Mouse (Mus musculus) forebrain, embryonic 14.5 days (tissue): ENCODE results near the gene Tnfrsf13c. TPM values are rescaled to one million over a fixed set of nuclear protein-coding genes. Genes with fewer than 3 reads are reported as not detected.

Experiments used
- ATAC-seq: fragments of 200-750 bp; cut with Nextera tagmentation; 2 replicates; pipeline ENCODE4 v1.8.0; 2017; ENCODE audit warnings: mild to moderate bottlenecking, moderate library complexity
- DNase-seq: peaks from one replicate; pipeline ENCODE4 v3.0.0-alpha.2; 2015; ENCODE audit warnings: low spot score
- H3K27ac ChIP-seq: fragments of 300-500 bp; sonication (generic); 2 replicates; pipeline ENCODE4 v1.5.1; 2014; ENCODE audit warnings: low read depth, mild to moderate bottlenecking, control low read depth, low read length, moderate library complexity
- H3K27me3 ChIP-seq: fragments of 300-500 bp; sonication (generic); replicated peaks from 2 replicates; pipeline ENCODE4 v1.6.1; 2014; ENCODE audit warnings: low read length, control low read depth, mixed read lengths; ENCODE audit not compliant: control insufficient read depth, insufficient read depth
- H3K36me3 ChIP-seq: fragments of 300-500 bp; sonication (generic); 2 replicates; pipeline ENCODE4 v1.6.1; 2014; ENCODE audit warnings: low read length, control low read depth; ENCODE audit not compliant: control insufficient read depth, insufficient read depth
- H3K4me1 ChIP-seq: fragments of 300-500 bp; sonication (generic); 2 replicates; pipeline ENCODE4 v1.6.1; 2014; ENCODE audit warnings: antibody characterized with exemption, low read length, control low read depth; ENCODE audit not compliant: control insufficient read depth, insufficient read depth
- H3K4me2 ChIP-seq: fragments of 300-500 bp; sonication (generic); 2 replicates; pipeline ENCODE4 v1.6.1; 2014; ENCODE audit warnings: mild to moderate bottlenecking, control low read depth, low read length
- H3K4me3 ChIP-seq: fragments of 300-500 bp; sonication (generic); 2 replicates; pipeline ENCODE4 v1.5.1; 2014; ENCODE audit warnings: low read depth, low read length, control low read depth
- H3K9ac ChIP-seq: fragments of 300-500 bp; sonication (generic); 2 replicates; pipeline ENCODE4 v1.6.1; 2014; ENCODE audit warnings: mild to moderate bottlenecking, low read length, control low read depth, moderate library complexity
- H3K9me3 ChIP-seq: fragments of 300-500 bp; sonication (generic); replicated peaks from 2 replicates; pipeline ENCODE4 v1.6.1; 2016; ENCODE audit warnings: low read length, control low read depth, mixed read lengths; ENCODE audit not compliant: control insufficient read depth
- WGBS: fragments of 180-500 bp; shearing (Covaris S2); extraction: QIAGEN DNeasy Blood & Tissue Kit; methylation state at CpG from one replicate; pipeline ENCODE4 v1.1.7; 2014; 5-methylcytosine and 5-hydroxymethylcytosine counted together
- polyA plus RNA-seq: library from polyadenylated mRNA; unstranded; fragments of >200 nt; fragmentation: Nextera tagmentation; extraction: Ambion mirVana; gene quantifications from 2 replicates; pipeline ENCODE4 v1.2.1, GENCODE M21; 2014

Tnfrsf13c gene
- polyA plus RNA-seq, result 0.14 and 0.19 TPM in 2 replicates

DNA sequence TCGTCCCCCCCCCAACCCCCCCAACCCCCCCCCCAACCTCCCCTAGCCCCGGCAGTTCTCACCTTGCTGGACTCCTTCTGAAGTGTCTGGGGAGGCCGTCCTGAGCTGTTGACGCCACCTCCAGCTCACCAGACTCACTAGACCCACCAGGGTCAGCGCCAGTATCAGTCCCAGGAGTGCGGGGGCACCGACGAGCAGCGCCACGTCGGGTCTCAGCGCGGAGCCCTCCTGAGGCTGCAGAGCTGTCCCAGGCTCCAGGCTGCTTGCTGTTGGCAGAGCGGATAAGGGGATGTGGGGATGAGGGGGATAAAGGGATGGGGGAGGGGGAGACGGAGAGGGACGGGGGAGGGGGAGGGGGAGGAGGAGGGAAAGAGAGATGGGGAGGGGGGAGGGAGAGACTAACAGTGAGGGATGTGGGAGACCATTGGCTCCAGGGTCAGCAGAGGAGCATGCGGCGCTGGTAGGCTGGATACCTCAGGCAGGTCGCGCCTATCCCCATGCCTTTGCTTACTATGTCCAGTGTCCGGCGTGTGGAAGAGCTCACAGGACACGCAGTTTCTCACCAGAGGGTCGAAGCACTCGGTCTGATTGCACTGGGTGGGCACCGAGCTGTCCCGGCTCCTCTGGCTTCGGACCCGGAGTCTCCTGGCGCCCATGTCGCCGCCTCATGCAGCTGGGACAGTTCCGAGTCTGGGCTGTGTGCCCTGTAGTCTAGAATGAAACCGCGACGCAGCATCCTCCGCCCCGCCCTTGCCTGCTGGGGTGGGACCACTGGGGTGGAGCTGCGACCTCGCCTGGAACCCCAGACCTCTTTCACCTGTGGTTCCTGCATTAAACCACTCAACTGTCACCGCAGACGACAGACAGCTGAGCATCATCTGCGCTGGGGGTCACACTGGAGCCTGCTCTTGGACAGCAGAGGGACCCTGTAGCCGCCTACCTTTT is at the start of gene Tnfrsf13c:
TSS of gene Tnfrsf13c (minus strand) at position 713 of the 945 bp plus-strand sequence.
- peak; percentile 63 for DNase-seq
- Histone ChIP-seq H3K36me3 (no peaks in the 10 kb centered on the region), H3K9me3 (no peaks in the 10 kb centered on the region), H3K4me1 (peaks cover 6% of the 10 kb centered on the region; the same call in 1 of the 2 replicates), H3K27ac (no peak within 1 kb of the TSS; the same call in 1 of the 2 replicates), H3K4me2 (peak within 1 kb of the TSS; percentile 60), H3K4me3 (peak within 1 kb of the TSS; percentile 26), H3K27me3 (no peaks in the 10 kb centered on the region), H3K9ac (peak within 1 kb of the TSS; percentile 50)
- ATAC-seq, result peak; percentile 68
- WGBS, result 3% methylated on average over 43 of the region's 44 CpGs

DNA sequence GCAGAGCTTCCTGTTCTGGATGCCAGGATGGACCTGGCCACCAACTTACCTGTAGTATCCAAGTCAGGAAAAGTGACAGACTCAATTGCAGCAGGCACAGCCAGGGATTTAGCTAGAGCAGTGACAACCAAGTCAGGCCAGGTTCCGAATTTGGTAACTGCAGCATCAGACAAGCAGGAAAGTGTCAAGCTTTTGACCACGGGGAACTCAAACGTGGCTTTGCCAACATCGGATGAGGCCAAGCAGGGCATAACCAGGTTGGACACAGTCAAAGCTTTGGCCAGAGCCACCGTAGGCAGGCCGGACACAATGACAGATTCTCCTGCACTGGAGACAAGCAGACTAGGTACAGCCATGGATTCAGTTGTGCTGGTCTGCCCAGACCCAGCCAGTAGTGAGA is 48.1 kb upstream of the Tnfrsf13c start:
- WGBS, result 91% methylated on average over 6 of the region's 6 CpGs
- peaks cover 31% of the 10 kb centered on the region for H3K4me1 ChIP-seq
- no peaks in the 10 kb centered on the region for H3K9me3 ChIP-seq
- no peak overlapping the region for H3K4me2 ChIP-seq
- H3K4me3 ChIP-seq, result no peak overlapping the region
- no peak overlapping the region for H3K9ac ChIP-seq
- no peak overlapping the region for H3K27ac ChIP-seq
- no peak for DNase-seq
- H3K36me3 ChIP-seq, result peaks cover under 1% of the 10 kb centered on the region; the same call in 1 of the 2 replicates
- H3K27me3 ChIP-seq, result no peaks in the 10 kb centered on the region; the same call in 1 of the 2 replicates
- no peak for ATAC-seq

DNA sequence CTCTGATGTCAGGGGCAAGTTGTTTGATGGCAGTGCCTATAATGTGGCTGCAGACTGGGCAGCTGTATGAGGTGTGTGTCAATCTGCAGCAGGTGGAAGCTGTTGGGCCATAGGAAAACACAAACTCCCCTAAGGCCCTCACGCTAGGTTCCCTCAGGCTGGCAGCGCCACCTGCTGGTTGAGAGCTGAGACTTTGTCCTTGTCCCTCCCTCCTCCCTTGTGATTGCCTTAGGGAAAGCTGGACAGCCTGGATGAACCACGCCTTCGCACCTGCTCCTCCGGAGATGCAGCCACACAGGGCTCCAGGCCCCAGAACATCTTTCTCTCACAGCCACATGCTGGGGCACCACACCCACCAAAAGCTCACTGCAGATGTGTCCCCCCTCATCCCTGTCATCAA is 47.0 kb upstream of the Tnfrsf13c start:
- Histone ChIP-seq H3K9me3 (no peaks in the 10 kb centered on the region), H3K9ac (no peak overlapping the region; the same call in 1 of the 2 replicates), H3K27ac (no peak overlapping the region), H3K27me3 (no peaks in the 10 kb centered on the region; the same call in 1 of the 2 replicates), H3K36me3 (no peaks in the 10 kb centered on the region), H3K4me3 (no peak overlapping the region), H3K4me2 (no peak overlapping the region), H3K4me1 (peaks cover 20% of the 10 kb centered on the region)
- ATAC-seq (peak; percentile 30; the same call in 1 of the 2 replicates), DNase-seq (peak; percentile 91)
- WGBS, result 1% methylated on average over 5 of the region's 5 CpGs

DNA sequence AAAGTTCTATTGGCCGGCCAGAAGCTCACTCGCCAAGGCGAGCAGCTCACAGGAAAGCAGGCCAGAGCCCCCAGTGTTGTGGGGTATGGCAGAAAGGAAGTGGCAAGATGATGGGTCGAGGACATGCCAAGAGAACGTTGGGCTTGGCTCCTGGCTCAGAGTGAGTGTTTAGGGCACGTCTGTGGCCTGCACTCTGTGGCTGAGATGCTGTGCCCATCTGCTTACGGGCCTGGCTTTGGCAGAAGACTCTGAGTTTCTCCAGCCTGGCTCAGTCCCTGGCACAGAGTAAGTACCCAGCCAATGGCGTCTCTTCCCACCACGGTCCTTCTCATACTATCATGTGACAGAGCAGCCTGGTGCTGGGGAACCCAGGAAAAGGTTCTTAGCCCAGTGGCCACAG is 44.6 kb upstream of the Tnfrsf13c start:
- 81% methylated on average over 9 of the region's 9 CpGs for WGBS
- ATAC-seq (no peak), DNase-seq (no peak)
- Histone ChIP-seq H3K4me2 (no peak overlapping the region), H3K36me3 (no peaks in the 10 kb centered on the region), H3K4me3 (no peak overlapping the region), H3K9me3 (no peaks in the 10 kb centered on the region), H3K9ac (no peak overlapping the region), H3K27ac (peak overlapping the region; percentile 30; the same call in 1 of the 2 replicates), H3K4me1 (peaks cover 11% of the 10 kb centered on the region), H3K27me3 (no peaks in the 10 kb centered on the region; the same call in 1 of the 2 replicates)

DNA sequence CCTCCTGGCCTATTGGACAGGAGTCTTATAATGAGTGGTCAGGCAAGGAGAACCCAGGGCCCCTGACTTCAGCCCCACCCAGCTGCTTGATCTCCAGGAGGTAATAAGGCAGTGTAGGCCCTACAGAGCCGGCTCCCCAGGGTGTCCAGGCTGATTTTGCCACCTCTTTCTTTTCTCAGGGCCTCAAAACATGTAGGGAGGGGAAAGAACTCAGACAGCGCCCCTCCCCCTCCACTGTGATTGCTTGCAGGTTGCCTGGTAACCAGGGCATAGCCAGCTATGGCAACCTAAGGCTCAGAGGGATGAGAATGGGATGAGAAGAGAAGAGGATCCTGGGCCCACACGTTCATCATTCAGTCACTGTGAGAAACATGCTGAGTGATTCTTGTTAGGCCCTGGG is 44.0 kb upstream of the Tnfrsf13c start:
- no peak overlapping the region for H3K9ac ChIP-seq
- no peak overlapping the region for H3K4me3 ChIP-seq
- no peak overlapping the region for H3K4me2 ChIP-seq
- no peaks in the 10 kb centered on the region for H3K9me3 ChIP-seq
- H3K4me1 ChIP-seq, result peaks cover 11% of the 10 kb centered on the region
- WGBS, result 15% methylated on average over 3 of the region's 3 CpGs
- ATAC-seq (peak; percentile 30; the same call in 1 of the 2 replicates), DNase-seq (peak; percentile 72)
- H3K27me3 ChIP-seq, result no peaks in the 10 kb centered on the region; the same call in 1 of the 2 replicates
- H3K36me3 ChIP-seq, result no peaks in the 10 kb centered on the region
- H3K27ac ChIP-seq, result peak overlapping the region; percentile 56; the same call in 1 of the 2 replicates

DNA sequence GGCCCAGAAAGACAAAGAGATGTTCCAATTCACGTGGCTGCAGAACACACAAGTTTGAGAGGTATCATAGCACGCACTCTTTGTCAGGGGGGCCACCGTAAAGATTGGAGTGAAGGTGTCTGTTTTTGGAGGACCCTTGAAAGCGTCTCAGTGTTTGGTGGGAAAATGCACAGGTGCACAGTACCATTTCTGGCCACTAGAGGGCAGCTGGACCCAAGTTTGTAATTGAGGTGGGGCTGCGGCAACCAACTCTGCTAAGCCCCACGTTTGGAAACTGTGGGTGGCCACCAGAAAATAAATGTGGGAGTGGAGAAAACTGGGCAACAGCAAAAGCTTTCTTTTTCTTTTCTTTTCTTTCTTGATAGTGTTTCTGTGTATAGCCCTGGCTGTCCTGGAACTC is 42.2 kb upstream of the Tnfrsf13c start:
- 7% methylated on average over 6 of the region's 6 CpGs for WGBS
- H3K27me3 ChIP-seq, result no peaks in the 10 kb centered on the region
- no peak overlapping the region for H3K4me3 ChIP-seq
- H3K36me3 ChIP-seq, result no peaks in the 10 kb centered on the region
- H3K9ac ChIP-seq, result no peak overlapping the region
- no peaks in the 10 kb centered on the region for H3K9me3 ChIP-seq
- no peak overlapping the region for H3K27ac ChIP-seq
- ATAC-seq, result peak; percentile 35
- no peak overlapping the region for H3K4me2 ChIP-seq
- peaks cover 9% of the 10 kb centered on the region for H3K4me1 ChIP-seq
- peak; percentile 80 for DNase-seq

DNA sequence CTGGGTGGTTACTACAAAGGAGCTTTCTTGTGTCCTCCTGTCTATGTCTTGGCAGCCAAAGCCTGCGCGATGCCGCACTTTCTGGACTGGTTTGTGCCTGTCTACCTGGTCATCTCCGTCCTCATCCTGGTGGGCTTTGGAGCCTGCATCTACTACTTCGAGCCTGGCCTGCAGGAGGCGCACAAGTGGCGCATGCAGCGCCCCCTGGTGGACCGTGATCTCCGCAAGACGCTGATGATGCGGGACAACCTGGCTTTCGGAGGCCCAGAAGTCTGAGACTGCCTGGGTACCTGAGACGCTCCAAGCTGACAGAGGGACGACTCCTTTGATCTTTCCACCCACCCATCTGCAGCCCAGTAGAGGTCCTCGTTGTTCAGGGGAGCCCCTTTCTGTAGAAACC is 35.3 kb upstream of the Tnfrsf13c start:
- Histone ChIP-seq H3K4me3 (no peak overlapping the region), H3K27ac (no peak overlapping the region), H3K4me1 (peaks cover 15% of the 10 kb centered on the region), H3K9me3 (no peaks in the 10 kb centered on the region), H3K4me2 (no peak overlapping the region), H3K9ac (no peak overlapping the region), H3K27me3 (no peaks in the 10 kb centered on the region), H3K36me3 (no peaks in the 10 kb centered on the region)
- 16% methylated on average over 16 of the region's 16 CpGs for WGBS
- DNase-seq, result peak; percentile 60
- no peak for ATAC-seq

DNA sequence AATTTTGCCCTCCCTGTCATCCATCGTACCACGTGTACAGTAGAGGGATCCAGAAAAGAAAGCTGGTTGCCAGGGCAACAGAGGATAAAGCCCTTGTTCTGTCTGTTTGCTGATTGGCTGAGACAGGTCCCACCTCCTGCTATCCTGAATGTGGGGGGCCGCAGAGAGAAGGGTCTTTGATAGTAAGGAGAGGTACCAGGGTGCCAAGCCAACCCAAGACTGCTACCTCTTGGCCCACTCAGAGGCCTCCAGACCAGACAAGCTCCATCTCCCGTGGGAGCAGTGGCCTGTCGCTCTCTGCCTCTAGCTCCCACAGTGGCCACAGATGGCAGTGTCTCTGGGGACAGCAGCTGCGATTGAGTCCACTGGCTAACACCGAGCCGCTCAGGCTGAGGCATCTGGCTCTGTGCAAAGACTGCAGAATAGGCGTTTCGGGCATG is 31.8 kb upstream of the Tnfrsf13c start:
- H3K4me2 ChIP-seq, result peak overlapping the region; percentile 47
- DNase-seq (peak; percentile 96), ATAC-seq (peak; percentile 97)
- no peaks in the 10 kb centered on the region for H3K9me3 ChIP-seq
- peak overlapping the region; percentile 89 for H3K27ac ChIP-seq
- peak overlapping the region; percentile 51 for H3K9ac ChIP-seq
- H3K36me3 ChIP-seq, result no peaks in the 10 kb centered on the region
- H3K4me1 ChIP-seq, result peaks cover 15% of the 10 kb centered on the region
- WGBS, result 4% methylated on average over 10 of the region's 10 CpGs
- peak overlapping the region; percentile 47 for H3K4me3 ChIP-seq
- no peaks in the 10 kb centered on the region for H3K27me3 ChIP-seq
